Mouse (Mus musculus) retina, postnatal 1 day (tissue): ENCODE results near the gene Adarb1.

Experiments
- DNase-seq: peaks from one replicate; pipeline ENCODE4 v3.0.0-alpha.2; 2012

Gene Adarb1

GRCm38 (mm10) chr10:77418138-77418537, at the start of gene Adarb1:
TSS of gene Adarb1 (minus strand) at chr10:77418270.
- peak; percentile 95 for DNase-seq

GRCm38 (mm10) chr10:77467407-77467806, 49.3 kb upstream of the Adarb1 start:
- no peak for DNase-seq

DNA sequence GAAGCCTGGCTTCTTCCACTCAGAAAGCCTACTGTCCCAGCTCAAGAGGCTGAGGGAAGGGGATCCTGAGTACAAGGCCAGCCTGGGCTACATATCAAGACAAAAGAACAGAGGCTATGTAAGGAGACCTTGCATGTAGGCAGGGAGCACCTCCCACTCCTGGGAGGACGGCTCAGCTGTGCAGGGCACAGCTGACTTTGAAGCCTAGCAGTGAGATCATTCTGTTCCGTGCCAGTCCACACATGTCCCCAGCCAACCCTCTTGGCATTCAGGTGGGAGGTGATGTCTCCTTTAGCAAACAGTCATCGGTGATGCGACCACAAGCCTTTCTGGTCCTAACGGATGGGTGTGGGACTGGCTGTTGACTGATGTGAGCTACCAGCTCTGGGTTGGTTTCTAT, 47.8 kb upstream of the Adarb1 start:
- no peak for DNase-seq

DNA sequence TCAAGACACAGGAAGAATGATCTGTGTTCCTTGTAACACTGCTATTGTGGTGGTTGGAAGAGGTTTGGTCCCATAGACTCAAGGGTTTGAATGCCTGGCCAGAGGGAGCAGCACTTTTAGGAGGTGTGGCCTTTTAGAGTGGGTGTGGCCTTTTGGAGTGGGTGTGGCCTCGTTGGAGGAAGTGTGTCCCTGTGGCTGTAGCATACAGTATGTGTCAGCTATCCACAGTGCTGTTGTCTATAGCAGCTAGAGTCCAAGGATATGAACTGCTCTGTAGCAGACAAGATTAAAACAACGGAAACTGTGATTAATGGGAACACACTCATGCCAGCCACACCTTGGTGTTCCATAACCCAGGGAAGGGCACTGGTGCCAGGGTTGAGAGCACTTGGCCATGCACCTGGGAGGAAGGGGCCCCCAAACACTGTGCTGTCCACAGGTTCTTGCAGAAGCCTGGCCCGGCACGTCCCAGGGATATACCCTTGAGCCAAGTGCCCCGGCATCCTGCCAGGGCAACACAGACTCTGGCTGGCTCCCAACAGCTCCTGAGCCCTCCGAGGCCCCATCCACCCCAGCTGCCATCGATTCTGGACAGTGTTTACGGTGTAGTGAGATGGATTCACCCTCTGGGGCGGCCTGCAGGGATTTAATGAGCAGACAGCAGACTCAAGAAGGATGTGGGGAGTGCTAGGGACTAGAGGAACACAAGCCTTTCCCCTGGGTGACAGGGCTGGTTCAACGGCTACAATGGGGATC, 46.3 kb upstream of the Adarb1 start:
- peak; percentile 26 for DNase-seq

GRCm38 (mm10) chr10:77461161-77461560, 43.1 kb upstream of the Adarb1 start:
- no peak for DNase-seq

- no peak for DNase-seq
Measured at GRCm38 (mm10) chr10:77457701-77458100, 39.6 kb upstream of the Adarb1 start.

DNA sequence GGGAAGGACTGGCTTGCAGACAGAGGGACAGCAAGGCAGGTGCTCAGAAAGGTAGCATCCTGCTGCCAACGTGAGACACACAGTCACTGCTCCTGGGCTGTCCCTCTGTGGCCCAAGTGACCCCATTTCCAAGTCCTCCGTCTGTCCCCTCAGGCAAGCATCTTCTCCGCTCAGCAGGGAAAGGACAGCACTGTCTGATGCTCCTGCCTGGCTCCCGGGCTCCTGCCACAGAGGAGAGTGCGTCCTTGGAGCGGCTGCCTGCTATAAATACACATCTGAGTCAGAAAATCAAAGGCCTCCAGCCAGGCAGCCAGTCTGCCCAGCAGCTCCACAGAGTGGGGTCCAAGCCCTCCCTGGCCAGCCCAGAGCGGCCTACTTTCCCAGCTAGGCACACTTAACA, 38.4 kb upstream of the Adarb1 start:
- DNase-seq: peak; percentile 59

- DNase-seq: no peak
Measured at GRCm38 (mm10) chr10:77455251-77456010, 37.4 kb upstream of the Adarb1 start.

DNA sequence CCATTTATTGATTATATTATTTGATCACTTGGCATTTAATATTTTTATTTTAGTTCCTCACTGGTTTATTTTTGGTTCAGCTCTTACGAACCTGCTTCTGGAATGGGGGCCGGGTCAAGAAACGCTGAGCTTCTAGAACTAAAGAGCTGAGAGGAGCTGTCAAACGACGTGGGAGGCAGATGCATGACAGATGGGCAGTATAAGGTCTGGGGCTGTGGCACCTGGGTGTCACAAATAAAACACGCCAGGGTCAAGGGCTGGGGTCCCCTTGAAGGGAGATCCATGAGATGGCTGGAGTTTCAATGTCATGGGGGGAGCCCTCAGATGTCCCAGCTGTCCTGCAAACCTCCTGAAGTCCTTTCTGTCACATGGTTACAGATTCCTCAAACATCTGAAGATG, 36.7 kb upstream of the Adarb1 start:
- DNase-seq: no peak

DNA sequence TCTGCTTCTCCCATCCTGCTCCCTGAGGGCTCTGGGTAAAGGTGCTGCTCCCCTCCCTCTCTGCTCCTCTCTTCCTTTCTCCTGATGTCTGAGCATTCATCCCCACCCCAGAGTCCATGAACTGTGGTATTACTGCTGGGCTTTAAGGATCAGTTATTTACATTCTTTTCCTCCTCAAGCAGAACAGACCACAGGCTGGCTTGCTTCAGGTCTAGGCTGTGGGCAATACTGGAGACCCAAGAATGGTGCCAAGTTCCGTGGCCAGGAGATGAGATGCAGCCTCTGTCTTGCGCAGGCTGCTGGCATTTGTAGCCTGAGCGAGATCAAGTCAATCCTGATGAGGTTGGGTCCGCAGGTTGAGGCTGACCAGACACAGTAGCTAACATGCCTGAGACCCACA, 33.8 kb upstream of the Adarb1 start:
- no peak for DNase-seq

- no peak for DNase-seq
Measured at GRCm38 (mm10) chr10:77450159-77450464, 32.0 kb upstream of the Adarb1 start.

GRCm38 (mm10) chr10:77449315-77450158, 31.5 kb upstream of the Adarb1 start:
- DNase-seq: peak; percentile 54

DNA sequence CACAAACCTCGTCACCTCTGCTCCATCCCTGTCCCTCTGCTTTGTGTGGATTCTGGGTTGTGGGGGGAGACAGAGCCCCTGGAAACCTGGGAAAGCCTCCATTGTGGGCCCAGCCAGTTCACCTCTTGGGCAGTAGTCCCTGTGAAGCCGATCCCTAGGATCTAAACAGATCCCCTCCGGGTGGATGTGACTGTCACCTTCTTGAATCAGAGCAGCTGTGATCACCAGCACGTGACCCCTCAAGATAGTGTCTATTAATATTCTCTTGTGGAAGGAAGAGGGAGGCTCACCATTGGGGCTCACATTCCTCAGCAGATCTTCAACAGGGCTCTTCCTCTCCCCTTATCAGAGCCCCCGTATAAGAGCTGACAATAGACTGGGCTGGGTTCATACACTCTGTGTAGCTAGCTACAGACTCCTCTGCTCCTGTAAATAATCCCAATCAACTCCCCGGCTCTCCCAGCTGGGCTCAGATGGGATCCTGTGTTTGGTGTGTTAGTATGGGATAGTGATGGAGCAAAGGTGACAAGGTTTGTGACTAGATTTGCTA, 30.7 kb upstream of the Adarb1 start:
- peak; percentile 51 for DNase-seq

- DNase-seq: peak; percentile 56
Measured at GRCm38 (mm10) chr10:77448209-77448608, 30.1 kb upstream of the Adarb1 start.

DNA sequence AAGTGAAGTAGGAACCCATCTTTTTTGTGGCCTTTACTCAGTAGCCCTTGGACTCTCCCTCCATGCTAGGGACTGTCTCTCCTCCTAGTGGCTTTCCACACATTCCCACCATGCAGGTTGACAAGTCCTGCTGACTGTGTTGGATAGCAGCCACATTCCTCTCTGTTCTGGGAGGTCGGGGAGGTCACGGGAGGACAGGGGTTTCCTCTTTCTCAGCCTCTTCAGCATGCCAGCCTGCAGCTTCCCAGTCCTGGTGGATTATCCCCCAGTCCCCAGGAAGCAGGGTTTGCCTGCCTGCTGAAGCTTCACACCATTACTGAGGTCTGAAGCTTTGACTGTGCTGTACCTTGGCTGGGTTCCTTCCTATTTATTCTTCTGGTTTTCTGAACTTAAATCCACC, 29.7 kb upstream of the Adarb1 start:
- DNase-seq: peak; percentile 27

GRCm38 (mm10) chr10:77442250-77442649, 24.2 kb upstream of the Adarb1 start:
- no peak for DNase-seq

DNA sequence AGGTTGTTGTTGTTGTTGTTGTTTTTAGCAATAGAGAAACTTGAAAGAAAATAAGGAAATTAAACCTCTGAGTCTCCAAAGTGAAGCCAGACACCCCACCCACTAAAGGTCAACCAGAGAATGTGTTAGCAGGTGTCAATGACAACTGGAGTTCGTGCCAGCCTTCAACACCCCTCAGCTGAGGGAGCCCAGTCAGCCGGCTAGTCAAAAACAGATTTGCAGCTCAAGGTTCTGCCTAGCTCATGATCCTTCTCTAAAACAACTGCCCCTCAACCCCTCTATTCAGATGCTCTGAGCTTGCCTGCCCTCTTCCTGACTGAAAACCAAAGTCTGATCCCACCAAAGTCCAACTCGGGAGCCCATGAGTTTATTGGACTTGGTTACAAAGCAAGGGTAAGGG, 23.7 kb upstream of the Adarb1 start:
- DNase-seq: no peak

- DNase-seq: no peak
Measured at GRCm38 (mm10) chr10:77440841-77441755, 23.0 kb upstream of the Adarb1 start.

DNA sequence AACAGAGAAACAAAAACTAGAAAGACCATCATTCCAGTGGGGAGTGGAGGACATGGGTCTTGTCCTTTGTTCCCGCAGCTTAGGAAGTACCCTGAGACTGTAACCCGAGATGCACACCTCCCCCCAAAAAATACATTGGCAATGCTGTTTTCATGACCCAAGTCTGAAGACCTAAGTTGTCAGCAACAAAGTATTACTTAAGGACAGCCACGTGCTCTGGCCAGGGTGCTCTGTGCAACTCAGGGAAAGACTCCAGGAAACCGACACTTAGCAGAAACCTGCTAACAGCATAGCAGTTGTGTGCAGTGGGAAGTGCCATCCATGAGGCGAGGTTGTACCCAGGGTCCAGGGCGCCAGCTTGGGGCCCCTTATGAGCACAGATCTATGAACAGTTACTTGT, 22.2 kb upstream of the Adarb1 start:
- DNase-seq: no peak

DNA sequence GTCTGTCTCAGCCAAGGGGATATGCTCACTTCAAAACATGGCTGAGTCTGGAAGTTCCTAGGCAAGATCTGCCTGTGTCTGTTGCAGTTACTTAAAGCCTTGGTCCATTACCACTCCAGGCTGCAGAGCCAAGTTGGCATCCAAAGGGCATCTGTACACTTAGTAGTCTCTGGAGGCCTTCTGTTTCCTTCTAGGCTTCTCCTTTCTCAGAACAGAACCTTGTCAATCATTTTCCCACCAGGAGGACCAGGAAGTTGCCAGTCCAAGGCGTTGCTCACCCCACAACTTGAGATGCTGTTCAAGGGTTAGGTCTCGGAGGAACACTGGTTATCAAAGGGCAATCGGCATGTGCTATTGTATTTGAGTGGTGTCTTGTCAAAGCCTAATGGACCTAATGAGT, 21.0 kb upstream of the Adarb1 start:
- no peak for DNase-seq

GRCm38 (mm10) chr10:77438021-77438420, 20.0 kb upstream of the Adarb1 start:
- no peak for DNase-seq

- DNase-seq: no peak
Measured at GRCm38 (mm10) chr10:77435343-77435742, 17.3 kb upstream of the Adarb1 start.
